Mouse (Mus musculus) T-cell, adult 2 months (primary cell): Measurements from ENCODE around the gene Mdm2.
"Not testable (repeated sequence)": the region's sequence is repeated elsewhere in the genome, so short reads cannot be mapped to it uniquely, and the experiment has no call there.

ENCODE experiments used
- DNase-seq: peaks from one replicate; pipeline ENCODE4 v3.0.0; 2022; ENCODE audit warnings: low spot score

Gene Mdm2

GRCm38 (mm10) chr10:117732184-117732583 is 21.6 kb upstream of the Mdm2 start:
- no peak for DNase-seq

- peak; percentile 64 for DNase-seq
These were observed 20.9 kb upstream of the Mdm2 start for GRCm38 (mm10) chr10:117731244-117732101.

- no peak for DNase-seq
These were observed 20.2 kb upstream of the Mdm2 start for GRCm38 (mm10) chr10:117730637-117731203.

- DNase-seq: no peak
These were observed 19.6 kb upstream of the Mdm2 start for GRCm38 (mm10) chr10:117730140-117730539.

- DNase-seq: no peak
These were observed 18.7 kb upstream of the Mdm2 start for GRCm38 (mm10) chr10:117729139-117729814.

GRCm38 (mm10) chr10:117728574-117728973 is 18.0 kb upstream of the Mdm2 start:
- DNase-seq: no peak

GRCm38 (mm10) chr10:117727518-117728110 is 17.1 kb upstream of the Mdm2 start:
- DNase-seq: no peak

- no peak for DNase-seq
These were observed 16.4 kb upstream of the Mdm2 start for GRCm38 (mm10) chr10:117726888-117727385.

- no peak for DNase-seq
These were observed 15.8 kb upstream of the Mdm2 start for GRCm38 (mm10) chr10:117726350-117726749.

- DNase-seq: no peak
These were observed 15.1 kb upstream of the Mdm2 start for GRCm38 (mm10) chr10:117725671-117726070.

GRCm38 (mm10) chr10:117724804-117725361 is 14.3 kb upstream of the Mdm2 start:
- DNase-seq: no peak

GRCm38 (mm10) chr10:117724136-117724718 is 13.7 kb upstream of the Mdm2 start:
- DNase-seq: no peak

- DNase-seq: no peak
These were observed 7.9 kb upstream of the Mdm2 start for GRCm38 (mm10) chr10:117718161-117719119.

- DNase-seq: no peak
These were observed 7.0 kb upstream of the Mdm2 start for GRCm38 (mm10) chr10:117717583-117717982.

GRCm38 (mm10) chr10:117716686-117717085 is 6.1 kb upstream of the Mdm2 start:
- DNase-seq: no peak

- not testable (repeated sequence) for DNase-seq
These were observed 5.1 kb upstream of the Mdm2 start for GRCm38 (mm10) chr10:117715654-117716053.

- DNase-seq: no peak
These were observed 4.5 kb upstream of the Mdm2 start for GRCm38 (mm10) chr10:117714928-117715500.

GRCm38 (mm10) chr10:117714048-117714545 is 3.5 kb upstream of the Mdm2 start:
- DNase-seq: no peak

- DNase-seq: no peak
These were observed 2.9 kb upstream of the Mdm2 start for GRCm38 (mm10) chr10:117713466-117713865.

GRCm38 (mm10) chr10:117712871-117713270 is 2.3 kb upstream of the Mdm2 start:
- no peak for DNase-seq
